In genomic region chr6:43632871-43633270, GRCm38 (mm10) we compare ENCODE assay signal across 21 mouse cellular contexts. TPM values are rescaled to one million over a fixed set of nuclear protein-coding genes. Genes with fewer than 3 reads are reported as not detected.
DNase-seq lines count a peak whose midpoint lies in the region; ATAC-seq lines count a peak whose summit lies in the region.
"Had no signal": no experiment of that assay in that cellular context is flagged by ENCODE, and none has a peak within 500 bp of the region (broad histone marks: within the 10 kb centered on the region; RNA-seq: fewer than 3 reads in every experiment).

No protein-coding gene starts in this region.

- DNase-seq in midbrain, embryonic 11.5 days (ENCODE audit: low spot score, missing footprints): peak; percentile 60
- no peak for DNase-seq in midbrain, embryonic 10.5 days (ENCODE audit: low spot score)
- DNase-seq in 3T3-L1 (ENCODE audit: low read depth, low spot score) (peak; percentile 85), NIH3T3 (ENCODE audit: low read depth) (peak; percentile 31)
- no peak for DNase-seq in heart, adult 8-10 months (ENCODE audit: low spot score)
- DNase-seq in gastrocnemius, postnatal 4 days (ENCODE audit: low spot score in 2 of 2): no peak
- DNase-seq: adrenal gland, adult 8-10 months; adrenal gland, postnatal 14 days; adrenal gland, postnatal 36 days; cerebellum, adult 11-12 months; cerebellum, adult 2 months; cerebellum, adult 9-10 months; cerebellum, postnatal 10 days; cerebellum, postnatal 25 days had no signal

- H3K4me1 ChIP-seq in midbrain, embryonic 11.5 days (ENCODE audit: control insufficient read depth, insufficient read depth, low read length): no peaks in the 10 kb centered on the region
- H3K4me1 ChIP-seq in midbrain, embryonic 10.5 days: no peaks in the 10 kb centered on the region
- H3K4me1 ChIP-seq: embryonic facial prominence, embryonic 10.5 days; embryonic facial prominence, embryonic 12.5 days; forebrain, embryonic 12.5 days had no signal

- no peak overlapping the region for H3K4me2 ChIP-seq in midbrain, embryonic 11.5 days
- H3K4me2 ChIP-seq: embryonic facial prominence, embryonic 12.5 days; forebrain, embryonic 12.5 days had no signal

- H3K4me3 ChIP-seq in midbrain, embryonic 11.5 days (ENCODE audit: low read depth, low read length): no peak overlapping the region
- no peak overlapping the region for H3K4me3 ChIP-seq in midbrain, embryonic 10.5 days
- H3K4me3 ChIP-seq: embryonic facial prominence, embryonic 10.5 days; embryonic facial prominence, embryonic 12.5 days; forebrain, embryonic 12.5 days had no signal

- ATAC-seq in midbrain, embryonic 11.5 days (ENCODE audit: low FRiP score): no peak
- ATAC-seq in megakaryocyte, adult 5-6 weeks (ENCODE audit: poor library complexity, severe bottlenecking): no peak
- ATAC-seq: activated CD4-positive, CD25-positive, alpha-beta regulatory T cell, adult 4 months; forebrain, embryonic 14.5 days; forebrain, embryonic 16.5 days had no signal

- H3K9me3 ChIP-seq in midbrain, embryonic 11.5 days (ENCODE audit: control insufficient read depth, low read length): no peaks in the 10 kb centered on the region
- no peaks in the 10 kb centered on the region for H3K9me3 ChIP-seq in midbrain, embryonic 10.5 days (replicated peaks)
- H3K9me3 ChIP-seq: embryonic facial prominence, embryonic 10.5 days; embryonic facial prominence, embryonic 12.5 days; forebrain, embryonic 12.5 days had no signal

- H3K9ac ChIP-seq in midbrain, embryonic 11.5 days (ENCODE audit: low read length): no peak overlapping the region
- H3K9ac ChIP-seq: embryonic facial prominence, embryonic 12.5 days; forebrain, embryonic 12.5 days had no signal

- no peaks in the 10 kb centered on the region for H3K36me3 ChIP-seq in midbrain, embryonic 11.5 days (ENCODE audit: control insufficient read depth, insufficient read depth, low read length)
- no peaks in the 10 kb centered on the region for H3K36me3 ChIP-seq in midbrain, embryonic 10.5 days
- H3K36me3 ChIP-seq: embryonic facial prominence, embryonic 10.5 days; embryonic facial prominence, embryonic 12.5 days; forebrain, embryonic 12.5 days had no signal

- no peaks in the 10 kb centered on the region for H3K27me3 ChIP-seq in midbrain, embryonic 11.5 days (ENCODE audit: control insufficient read depth, insufficient read depth, low read length)
- no peaks in the 10 kb centered on the region for H3K27me3 ChIP-seq in midbrain, embryonic 10.5 days (ENCODE audit: low read depth, poor library complexity, severe bottlenecking)
- H3K27me3 ChIP-seq: embryonic facial prominence, embryonic 12.5 days; forebrain, embryonic 12.5 days had no signal

- H3K27ac ChIP-seq in midbrain, embryonic 11.5 days (ENCODE audit: low read depth, low read length): no peak overlapping the region
- H3K27ac ChIP-seq in midbrain, embryonic 10.5 days (replicated peaks): no peak overlapping the region
- H3K27ac ChIP-seq: embryonic facial prominence, embryonic 10.5 days; embryonic facial prominence, embryonic 12.5 days; forebrain, embryonic 12.5 days had no signal

RNA-seq across cellular contexts. Expression of gene Tpk1, which starts 33.2 kb away (rescaled TPM):
- polyA plus RNA-seq in midbrain, embryonic 11.5 days (2014; fragmentation: Nextera tagmentation; extraction: Ambion mirVana): 4.9 and 6.0 TPM in 2 replicates
- polyA plus RNA-seq in midbrain, embryonic 10.5 days (2016; fragmentation: Nextera tagmentation; extraction: Ambion mirVana): 4.6 and 4.7 TPM in 2 replicates
- total RNA-seq in heart, adult 8-10 months (2022): 1 to 10 TPM; 1.2 to 4.0 (median 2.4) TPM
- total RNA-seq in megakaryocyte, adult 5-6 weeks (2015): 7.0 and 8.6 TPM in 2 replicates
- total RNA-seq in megakaryocyte, adult 5-6 weeks (2017): 3.0 and 4.0 TPM in 2 replicates
- 1 to 10 TPM; 4.2 to 5.3 TPM for total RNA-seq in gastrocnemius, postnatal 4 days (2021)

Comparison
In these comparisons a context has a peak if more than half of its experiments do, and no peak if none do; other contexts are left out.
1. DNase-seq: peak in midbrain, embryonic 11.5 days (single experiment), 3T3-L1 (single experiment) and NIH3T3 (single experiment); none in midbrain, embryonic 10.5 days (single experiment), heart, adult 8-10 months (single experiment) and gastrocnemius, postnatal 4 days (0 of 2).